Mouse (Mus musculus) megakaryocyte, embryonic 14.5 days (primary cell): ENCODE measurements at regions not wholly inside any gene's neighbourhood (a gene's known extent, or its start where the extent isn't known, plus 50 kb on each side); places are given as distances from the start of the nearest gene placed in this dataset.

Experiments
- H3K27me3 ChIP-seq: replicated peaks from 2 replicates; pipeline ENCODE3; 2012; ENCODE audit warnings: inconsistent platforms
- H3K36me3 ChIP-seq: replicated peaks from 2 replicates; pipeline ENCODE3; 2012; ENCODE audit warnings: low read length, inconsistent platforms, mixed read lengths
- H3K4me1 ChIP-seq: 2 replicates; pipeline ENCODE4 v1.6.1; 2012; ENCODE audit warnings: inconsistent platforms
- H3K4me3 ChIP-seq: replicated peaks from 2 replicates; pipeline ENCODE3; 2012; ENCODE audit warnings: moderate library complexity, mild to moderate bottlenecking, inconsistent platforms
- H3K9me3 ChIP-seq: 2 replicates; pipeline ENCODE4 v1.6.1; 2012; ENCODE audit warnings: inconsistent platforms
- FLI1 ChIP-seq: IDR thresholded peaks from 2 replicates; pipeline ENCODE4 v1.6.1; 2012; ENCODE audit warnings: low read length, inconsistent platforms, mixed read lengths
- GATA1 ChIP-seq: IDR thresholded peaks from 3 replicates; pipeline ENCODE4 v1.6.1; 2012; ENCODE audit warnings: mixed read lengths, low read length, inconsistent platforms, borderline replicate concordance

GRCm38 (mm10) chr4:31560305-31560704 lies 403.6 kb upstream of the Map3k7 start:
- Histone ChIP-seq H3K27me3 (no peaks in the 10 kb centered on the region), H3K36me3 (no peaks in the 10 kb centered on the region), H3K4me1 (no peaks in the 10 kb centered on the region), H3K4me3 (no peak overlapping the region), H3K9me3 (peaks cover 6% of the 10 kb centered on the region; the same call in 1 of the 2 replicates)
- TF ChIP-seq FLI1 (no peak), GATA1 (no peak)

GRCm38 (mm10) chr4:31561183-31561582 lies 402.7 kb upstream of the Map3k7 start:
- Histone ChIP-seq H3K4me3 (no peak overlapping the region), H3K36me3 (no peaks in the 10 kb centered on the region), H3K9me3 (peaks cover 9% of the 10 kb centered on the region), H3K4me1 (no peaks in the 10 kb centered on the region), H3K27me3 (no peaks in the 10 kb centered on the region)
- TF ChIP-seq GATA1 = no peak
- no peak for TF ChIP-seq FLI1

DNA sequence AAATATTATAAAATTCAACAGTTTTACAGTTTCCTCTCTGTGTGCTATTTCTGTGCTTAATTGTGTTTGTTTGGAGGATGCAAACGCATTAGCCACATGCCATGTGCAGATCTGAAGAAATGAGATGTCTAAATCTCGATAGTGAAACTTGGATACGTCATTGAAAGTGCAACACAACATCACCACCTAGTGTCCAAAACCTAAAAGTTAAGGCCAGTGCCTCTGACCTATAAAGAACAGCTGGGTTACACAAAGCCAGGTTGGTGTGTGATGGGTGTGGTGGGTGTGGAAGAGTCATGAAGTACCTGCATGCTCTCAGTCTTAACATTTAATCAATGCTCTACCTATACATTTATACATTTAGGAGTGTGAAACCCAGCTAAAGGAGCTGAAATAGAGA lies 402.1 kb upstream of the Map3k7 start:
- no peaks in the 10 kb centered on the region for H3K4me1 ChIP-seq
- H3K4me3 ChIP-seq = no peak overlapping the region
- TF ChIP-seq GATA1 = no peak
- TF ChIP-seq FLI1 = no peak
- no peaks in the 10 kb centered on the region for H3K27me3 ChIP-seq
- H3K36me3 ChIP-seq = no peaks in the 10 kb centered on the region
- H3K9me3 ChIP-seq = peaks cover 10% of the 10 kb centered on the region

DNA sequence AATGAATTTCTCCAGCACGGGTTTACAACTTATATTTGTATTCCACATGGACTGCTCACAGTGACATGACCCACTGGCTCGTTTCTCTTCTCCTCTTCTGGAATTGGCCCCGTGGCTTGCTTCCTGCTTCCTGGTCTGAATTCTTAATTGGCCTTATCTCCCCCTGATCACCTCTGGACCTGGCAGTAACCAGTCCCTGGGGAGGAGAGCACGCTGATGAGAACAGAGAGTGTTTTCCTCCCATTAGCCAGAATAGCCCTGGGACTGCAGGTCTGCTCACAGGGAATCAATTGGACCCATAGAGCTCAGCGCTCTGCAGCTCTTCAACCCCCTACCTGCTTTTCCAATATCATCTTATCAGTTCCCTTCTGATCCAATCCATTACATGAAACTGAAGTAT lies 397.7 kb upstream of the Map3k7 start:
- peaks cover 16% of the 10 kb centered on the region for H3K9me3 ChIP-seq
- TF ChIP-seq FLI1 = no peak
- TF ChIP-seq GATA1 = no peak
- no peaks in the 10 kb centered on the region for H3K36me3 ChIP-seq

GRCm38 (mm10) chr4:31566834-31567233 lies 397.1 kb upstream of the Map3k7 start:
- Histone ChIP-seq H3K9me3 (peaks cover 16% of the 10 kb centered on the region), H3K27me3 (no peaks in the 10 kb centered on the region), H3K4me3 (no peak overlapping the region), H3K36me3 (no peaks in the 10 kb centered on the region), H3K4me1 (no peaks in the 10 kb centered on the region)
- no peak for TF ChIP-seq FLI1

More for the DNA sequence above, 397.7 kb upstream of the Map3k7 start:
- Histone ChIP-seq H3K4me1 (no peaks in the 10 kb centered on the region), H3K4me3 (no peak overlapping the region), H3K27me3 (no peaks in the 10 kb centered on the region)

GRCm38 (mm10) chr4:31569687-31570086 lies 394.2 kb upstream of the Map3k7 start:
- TF ChIP-seq FLI1 (no peak), GATA1 (no peak)
- Histone ChIP-seq H3K4me1 (no peaks in the 10 kb centered on the region), H3K36me3 (no peaks in the 10 kb centered on the region), H3K27me3 (no peaks in the 10 kb centered on the region), H3K4me3 (no peak overlapping the region), H3K9me3 (peaks cover 19% of the 10 kb centered on the region)

DNA sequence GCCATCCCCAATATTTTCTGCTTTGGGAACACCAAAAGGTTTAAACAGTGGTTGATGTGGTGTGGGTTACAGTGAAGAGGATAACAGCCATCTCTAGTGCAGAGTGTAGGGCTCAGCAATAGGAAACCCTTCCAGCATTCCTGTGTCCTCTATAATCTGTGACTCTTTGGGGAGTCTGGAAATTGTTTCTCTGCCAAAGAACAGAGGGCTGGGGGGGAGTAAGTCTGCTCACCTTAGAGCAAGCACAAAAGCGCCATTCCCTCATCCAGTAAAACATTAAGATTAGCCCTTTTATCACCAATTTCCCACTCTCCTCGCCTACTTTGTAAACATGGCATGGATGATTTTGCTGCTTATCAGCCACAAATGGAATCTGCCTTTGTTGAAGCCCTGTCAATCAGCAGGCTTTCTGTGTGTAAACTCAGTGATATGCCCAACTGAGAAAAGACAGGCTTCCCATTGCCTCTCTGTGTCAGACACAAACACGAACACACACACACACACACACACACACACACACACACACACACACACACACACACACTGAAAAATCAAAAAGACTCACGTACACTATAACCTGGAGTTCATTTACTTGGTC lies 386.8 kb upstream of the Map3k7 start:
- no peaks in the 10 kb centered on the region for H3K36me3 ChIP-seq
- H3K4me1 ChIP-seq = no peaks in the 10 kb centered on the region
- TF ChIP-seq GATA1 (no peak), FLI1 (no peak)
- H3K4me3 ChIP-seq = no peak overlapping the region
- H3K9me3 ChIP-seq = peaks cover 3% of the 10 kb centered on the region; the same call in 1 of the 2 replicates
- H3K27me3 ChIP-seq = no peaks in the 10 kb centered on the region

GRCm38 (mm10) chr4:31583495-31583894 lies 380.4 kb upstream of the Map3k7 start:
- Histone ChIP-seq H3K27me3 (no peaks in the 10 kb centered on the region), H3K36me3 (no peaks in the 10 kb centered on the region), H3K4me1 (no peaks in the 10 kb centered on the region), H3K4me3 (no peak overlapping the region), H3K9me3 (no peaks in the 10 kb centered on the region)
- no peak for TF ChIP-seq FLI1
- TF ChIP-seq GATA1 = no peak

GRCm38 (mm10) chr4:31584171-31584570 lies 379.7 kb upstream of the Map3k7 start:
- Histone ChIP-seq H3K27me3 (no peaks in the 10 kb centered on the region), H3K9me3 (0 out of 2 replicates have a peak, but pooled peaks cover 3% of the 10 kb centered on the region), H3K4me1 (no peaks in the 10 kb centered on the region), H3K36me3 (no peaks in the 10 kb centered on the region), H3K4me3 (no peak overlapping the region)
- no peak for TF ChIP-seq GATA1
- TF ChIP-seq FLI1 = no peak

GRCm38 (mm10) chr4:31594089-31594488 lies 369.8 kb upstream of the Map3k7 start:
- Histone ChIP-seq H3K4me3 (no peak overlapping the region), H3K27me3 (no peaks in the 10 kb centered on the region), H3K9me3 (peaks cover 19% of the 10 kb centered on the region), H3K36me3 (no peaks in the 10 kb centered on the region), H3K4me1 (no peaks in the 10 kb centered on the region)
- TF ChIP-seq GATA1 (no peak), FLI1 (no peak)

GRCm38 (mm10) chr4:31601536-31601935 lies 362.4 kb upstream of the Map3k7 start:
- TF ChIP-seq FLI1 = no peak
- no peak for TF ChIP-seq GATA1
- Histone ChIP-seq H3K4me3 (no peak overlapping the region), H3K27me3 (no peaks in the 10 kb centered on the region), H3K9me3 (peaks cover 10% of the 10 kb centered on the region; the same call in 1 of the 2 replicates), H3K36me3 (no peaks in the 10 kb centered on the region), H3K4me1 (no peaks in the 10 kb centered on the region)
